Mouse (Mus musculus) megakaryocyte, embryonic 14.5 days (primary cell): ENCODE results near the gene Exoc2.

Experiments used
- FLI1 ChIP-seq: IDR thresholded peaks from 2 replicates; pipeline ENCODE4 v1.6.1; 2012; ENCODE audit warnings: low read length, inconsistent platforms, mixed read lengths
- GATA1 ChIP-seq: IDR thresholded peaks from 3 replicates; pipeline ENCODE4 v1.6.1; 2012; ENCODE audit warnings: mixed read lengths, low read length, inconsistent platforms, borderline replicate concordance

- TF ChIP-seq FLI1: no peak
- no peak for TF ChIP-seq GATA1
These were observed 49.8 kb upstream of the Exoc2 start for GRCm38 (mm10) chr13:31023664-31024063.
